Mouse (Mus musculus) liver, embryonic 16.5 days (tissue): ENCODE measurements around the gene Ppm1j. TPM values are rescaled to one million over a fixed set of nuclear protein-coding genes. Genes with fewer than 3 reads are reported as not detected.

Source experiments
- ATAC-seq: fragments of 200-750 bp; cut with Nextera tagmentation; 2 replicates; pipeline ENCODE4 v1.8.0; 2017; ENCODE audit warnings: low read depth, mild to moderate bottlenecking, moderate number of reproducible peaks, moderate library complexity
- H3K27ac ChIP-seq: fragments of 300-500 bp; sonication (generic); 2 replicates; pipeline ENCODE4 v1.5.1; 2014; ENCODE audit warnings: mild to moderate bottlenecking, low read length
- H3K27me3 ChIP-seq: fragments of 300-500 bp; sonication (generic); 2 replicates; pipeline ENCODE4 v1.6.1; 2014; ENCODE audit warnings: low read depth, low read length, mixed read lengths; ENCODE audit not compliant: control insufficient read depth, insufficient read depth
- H3K36me3 ChIP-seq: fragments of 300-500 bp; sonication (generic); 2 replicates; pipeline ENCODE4 v1.6.1; 2014; ENCODE audit warnings: mild to moderate bottlenecking; ENCODE audit not compliant: control insufficient read depth, insufficient read depth
- H3K4me1 ChIP-seq: fragments of 300-500 bp; sonication (generic); 2 replicates; pipeline ENCODE4 v1.6.1; 2014; ENCODE audit warnings: low read depth, low read length, mixed read lengths; ENCODE audit not compliant: control insufficient read depth
- H3K4me2 ChIP-seq: fragments of 300-500 bp; sonication (generic); 2 replicates; pipeline ENCODE4 v1.6.1; 2014; ENCODE audit warnings: low read depth, low read length, mixed read lengths
- H3K4me3 ChIP-seq: fragments of 300-500 bp; sonication (generic); 2 replicates; pipeline ENCODE4 v1.5.1; 2014; ENCODE audit warnings: low read depth, mild to moderate bottlenecking, low read length
- H3K9ac ChIP-seq: fragments of 300-500 bp; sonication (generic); 2 replicates; pipeline ENCODE4 v1.6.1; 2014; ENCODE audit warnings: low read depth, low read length
- H3K9me3 ChIP-seq: fragments of 300-500 bp; sonication (generic); replicated peaks from 2 replicates; pipeline ENCODE4 v1.6.1; 2016; ENCODE audit warnings: low read length; ENCODE audit not compliant: control insufficient read depth
- WGBS: fragments of 180-500 bp; shearing (Covaris S2); extraction: QIAGEN DNeasy Blood & Tissue Kit; methylation state at CpG from one replicate; pipeline ENCODE4 v1.1.7; 2014; ENCODE audit not compliant: insufficient replicate concordance; 5-methylcytosine and 5-hydroxymethylcytosine counted together
- polyA plus RNA-seq: library from polyadenylated mRNA; unstranded; fragments of >200 nt; fragmentation: Nextera tagmentation; extraction: Ambion mirVana; gene quantifications from 2 replicates; pipeline ENCODE4 v1.2.1, GENCODE M21; 2015

Gene Ppm1j
- polyA plus RNA-seq, 1 experiment from 2014 or later, result 0.27 TPM

DNA sequence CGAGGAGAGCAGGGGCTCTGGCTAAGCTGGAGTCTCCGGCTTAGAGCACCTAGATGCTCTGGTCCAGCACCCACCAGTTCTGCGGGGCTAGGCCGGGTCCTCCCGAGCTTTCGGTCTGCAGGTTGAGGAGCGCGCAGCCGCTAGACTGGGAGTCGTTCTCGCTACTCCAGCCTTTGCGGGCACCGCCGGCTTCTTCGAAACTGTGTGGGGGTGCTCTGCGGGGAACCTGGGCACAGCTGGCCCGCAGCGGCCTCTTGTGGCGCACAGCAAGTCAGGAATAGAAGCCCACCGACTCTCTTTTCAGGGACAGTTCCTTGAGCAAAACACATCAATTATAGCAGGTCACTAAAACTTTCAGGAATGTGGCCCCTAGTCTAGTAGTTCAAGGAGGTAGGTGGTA lies 3.5 kb upstream of the Ppm1j start:
- Histone ChIP-seq H3K4me3 (no peak overlapping the region; the same call in 1 of the 2 replicates), H3K9me3 (no peaks in the 10 kb centered on the region), H3K4me2 (0 out of 2 replicates have a peak overlapping the region, but pooled peaks have one; percentile 3), H3K9ac (no peak overlapping the region), H3K27me3 (peaks cover 66% of the 10 kb centered on the region), H3K27ac (no peak overlapping the region), H3K4me1 (peaks cover 16% of the 10 kb centered on the region), H3K36me3 (no peaks in the 10 kb centered on the region)
- WGBS, result 1% methylated on average over 20 of the region's 20 CpGs
- ATAC-seq, result no peak

- peaks cover 16% of the 10 kb centered on the region for H3K4me1 ChIP-seq
- ATAC-seq, result no peak
- no peak overlapping the region for H3K27ac ChIP-seq
- no peaks in the 10 kb centered on the region for H3K36me3 ChIP-seq
- WGBS, result 1% methylated on average over 7 of the region's 7 CpGs
- H3K27me3 ChIP-seq, result peaks cover 87% of the 10 kb centered on the region
- no peaks in the 10 kb centered on the region for H3K9me3 ChIP-seq
- H3K4me3 ChIP-seq, result no peak overlapping the region
- no peak overlapping the region for H3K4me2 ChIP-seq
- no peak overlapping the region for H3K9ac ChIP-seq
Observed at GRCm38 (mm10) chr3:104779949-104780348, 907 bp upstream of the Ppm1j start.

- Histone ChIP-seq H3K4me1 (peaks cover 16% of the 10 kb centered on the region), H3K9ac (peak within 1 kb of the TSS; percentile 18; the same call in 1 of the 2 replicates), H3K27me3 (peaks cover 85% of the 10 kb centered on the region), H3K4me2 (peak within 1 kb of the TSS; percentile 72), H3K36me3 (no peaks in the 10 kb centered on the region), H3K27ac (no peak within 1 kb of the TSS), H3K4me3 (peak within 1 kb of the TSS; percentile 55), H3K9me3 (no peaks in the 10 kb centered on the region)
- 0 out of 2 replicates have a peak, but pooled peaks have one; percentile 2 for ATAC-seq
- WGBS, result 0% methylated on average over 26 of the region's 26 CpGs
Observed at GRCm38 (mm10) chr3:104781471-104781903, 631 bp downstream of the Ppm1j start, which contains the start of gene Fam19a3. Gene Fam19a3 (minus strand): TSS chr3:104781840.

DNA sequence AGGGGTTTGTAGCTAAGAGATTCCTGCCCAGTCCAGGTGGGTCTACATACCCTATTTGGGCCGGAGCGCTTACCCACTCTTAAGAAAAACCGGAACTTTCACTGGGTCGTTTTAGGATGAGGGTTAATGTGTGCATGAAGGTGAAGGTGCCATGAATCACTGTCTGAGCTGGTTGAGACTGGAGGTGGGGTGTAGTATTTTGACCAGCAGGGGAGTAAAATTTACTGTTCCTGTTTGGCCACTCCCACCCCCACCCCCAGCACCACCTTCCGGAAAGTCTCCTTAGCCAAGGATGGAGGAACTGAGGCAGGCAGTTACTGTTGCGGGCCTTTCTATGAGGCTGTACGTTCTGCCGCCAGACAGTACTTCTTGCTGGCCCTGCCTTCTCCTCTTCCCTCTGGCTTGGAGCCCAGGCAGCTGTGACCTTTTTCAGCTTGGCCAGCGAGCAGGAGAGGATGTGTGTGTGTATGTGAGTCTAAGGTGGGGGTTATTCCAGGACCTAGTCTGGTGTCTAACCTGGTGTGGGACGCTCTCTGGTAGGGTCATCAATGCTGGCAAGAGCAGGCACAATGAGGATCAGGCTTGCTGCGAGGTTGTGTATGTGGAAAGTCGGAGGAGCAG lies 1.3 kb downstream of the Ppm1j start:
- WGBS, result 19% methylated on average over 12 of the region's 12 CpGs
- H3K4me1 ChIP-seq, result peaks cover 16% of the 10 kb centered on the region
- H3K9me3 ChIP-seq, result no peaks in the 10 kb centered on the region
- H3K27me3 ChIP-seq, result peaks cover 79% of the 10 kb centered on the region
- peak overlapping the region; percentile 72 for H3K4me2 ChIP-seq
- H3K4me3 ChIP-seq, result peak overlapping the region; percentile 55; the same call in 1 of the 2 replicates
- ATAC-seq, result no peak
- no peak overlapping the region for H3K9ac ChIP-seq
- H3K36me3 ChIP-seq, result no peaks in the 10 kb centered on the region
- H3K27ac ChIP-seq, result no peak overlapping the region

GRCm38 (mm10) chr3:104783971-104784500 lies 3.2 kb downstream of the Ppm1j start:
- peaks cover 16% of the 10 kb centered on the region for H3K4me1 ChIP-seq
- H3K27ac ChIP-seq, result no peak overlapping the region
- H3K4me3 ChIP-seq, result no peak overlapping the region
- no peaks in the 10 kb centered on the region for H3K9me3 ChIP-seq
- ATAC-seq, result no peak
- no peak overlapping the region for H3K4me2 ChIP-seq
- no peak overlapping the region for H3K9ac ChIP-seq
- H3K27me3 ChIP-seq, result peaks cover 74% of the 10 kb centered on the region
- WGBS, result 22% methylated on average over 13 of the region's 14 CpGs
- H3K36me3 ChIP-seq, result no peaks in the 10 kb centered on the region

DNA sequence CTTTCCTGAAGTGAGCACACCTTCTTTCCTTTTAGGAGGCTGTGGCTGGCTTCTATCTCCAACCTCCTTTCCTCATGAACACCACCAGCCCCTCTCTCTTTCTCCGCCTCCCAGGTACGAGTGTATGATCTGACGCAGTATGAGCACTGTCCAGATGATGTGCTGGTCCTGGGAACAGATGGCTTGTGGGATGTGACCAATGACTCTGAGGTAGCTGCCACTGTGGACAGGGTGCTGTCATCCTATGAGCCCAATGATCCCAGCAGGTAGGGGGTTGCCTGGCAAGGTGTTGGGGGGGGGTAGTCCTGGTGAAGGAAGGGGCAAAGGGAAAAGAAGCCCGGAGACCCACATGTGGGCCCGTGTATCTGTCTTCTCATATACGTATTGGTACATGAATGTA lies 4.4 kb downstream of the Ppm1j start:
- ATAC-seq, result no peak
- H3K9me3 ChIP-seq, result no peaks in the 10 kb centered on the region
- no peak overlapping the region for H3K4me2 ChIP-seq
- no peak overlapping the region for H3K4me3 ChIP-seq
- no peak overlapping the region for H3K9ac ChIP-seq
- peaks cover 16% of the 10 kb centered on the region for H3K4me1 ChIP-seq
- peaks cover 69% of the 10 kb centered on the region for H3K27me3 ChIP-seq
- H3K27ac ChIP-seq, result no peak overlapping the region
- no peaks in the 10 kb centered on the region for H3K36me3 ChIP-seq
- 66% methylated on average over 6 of the region's 6 CpGs for WGBS

DNA sequence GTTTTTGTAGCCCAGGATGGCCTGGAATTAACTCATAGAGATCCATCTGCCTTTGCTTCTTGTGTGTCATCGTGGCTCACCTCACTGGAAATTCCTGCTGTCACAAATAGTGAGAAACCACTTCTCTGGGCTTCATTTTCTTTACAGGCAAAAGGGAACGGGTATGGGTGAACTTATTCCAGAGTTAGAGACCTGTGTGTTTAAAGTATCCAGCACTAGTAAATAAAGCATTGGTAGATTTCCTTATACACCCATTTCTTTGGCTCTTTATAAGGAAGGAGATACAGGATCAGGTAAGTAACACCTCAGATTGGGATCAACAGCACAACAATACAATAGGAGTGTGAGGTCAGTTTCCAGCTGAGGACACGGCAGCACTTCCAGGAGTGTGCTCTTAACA lies 7.2 kb downstream of the Ppm1j start, which contains the start of gene Rhoc:
Gene Rhoc, plus strand, starts transcription at position 301 of the 400 bp plus-strand sequence.
- H3K9ac ChIP-seq, result peak within 1 kb of the TSS; percentile 52
- peak within 1 kb of the TSS; percentile 57 for H3K4me2 ChIP-seq
- no peaks in the 10 kb centered on the region for H3K36me3 ChIP-seq
- no peaks in the 10 kb centered on the region for H3K9me3 ChIP-seq
- H3K4me1 ChIP-seq, result peaks cover 6% of the 10 kb centered on the region
- ATAC-seq, result no peak
- H3K27me3 ChIP-seq, result peaks cover 41% of the 10 kb centered on the region
- H3K27ac ChIP-seq, result no peak within 1 kb of the TSS
- WGBS, result 40% methylated on average over 3 of the region's 3 CpGs
- H3K4me3 ChIP-seq, result peak within 1 kb of the TSS; percentile 57

DNA sequence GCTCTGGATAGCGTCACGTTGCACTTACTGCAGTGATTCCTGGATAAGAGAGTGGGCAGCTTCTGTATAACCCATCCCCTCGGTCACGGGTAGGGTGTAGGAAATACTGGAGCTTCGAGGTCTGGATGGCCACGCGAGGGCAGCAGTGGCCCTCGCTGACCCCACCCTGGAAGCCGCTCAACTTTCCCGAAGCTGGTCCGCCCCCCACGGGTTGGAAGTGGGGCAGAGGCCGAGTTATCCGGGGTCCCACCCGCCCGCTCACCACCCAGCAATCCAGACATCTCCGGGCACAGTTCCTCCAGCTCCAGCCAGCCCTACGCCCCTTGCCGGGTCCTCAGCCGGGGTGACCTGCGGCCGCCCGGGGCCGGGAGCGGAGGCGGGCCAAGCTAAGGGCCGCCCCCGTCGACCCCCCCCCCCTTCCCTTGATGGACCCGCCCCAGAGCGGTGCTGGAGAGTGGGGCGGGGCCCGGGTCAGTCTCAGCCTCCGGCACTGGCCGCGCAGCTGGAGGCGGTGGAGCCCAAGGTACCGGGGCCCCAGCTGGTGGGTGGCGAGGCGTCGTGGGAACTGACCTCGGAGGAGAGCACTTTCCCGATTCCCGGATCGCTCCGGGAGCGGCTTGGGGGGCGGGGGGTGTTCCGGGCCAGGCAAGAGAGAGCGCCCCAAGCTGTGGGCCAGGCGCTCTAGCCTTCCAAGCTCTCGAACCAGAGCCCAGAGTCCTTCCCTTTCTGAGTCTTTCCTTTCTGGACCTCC lies 7.9 kb downstream of the Ppm1j start:
- Histone ChIP-seq H3K9me3 (no peaks in the 10 kb centered on the region), H3K4me2 (peak overlapping the region; percentile 57), H3K9ac (peak overlapping the region; percentile 52), H3K27me3 (peaks cover 34% of the 10 kb centered on the region), H3K4me1 (peaks cover 10% of the 10 kb centered on the region), H3K36me3 (no peaks in the 10 kb centered on the region), H3K4me3 (peak overlapping the region; percentile 57), H3K27ac (no peak overlapping the region)
- WGBS, result 1% methylated on average over 49 of the region's 52 CpGs
- ATAC-seq, result peak; percentile 86

DNA sequence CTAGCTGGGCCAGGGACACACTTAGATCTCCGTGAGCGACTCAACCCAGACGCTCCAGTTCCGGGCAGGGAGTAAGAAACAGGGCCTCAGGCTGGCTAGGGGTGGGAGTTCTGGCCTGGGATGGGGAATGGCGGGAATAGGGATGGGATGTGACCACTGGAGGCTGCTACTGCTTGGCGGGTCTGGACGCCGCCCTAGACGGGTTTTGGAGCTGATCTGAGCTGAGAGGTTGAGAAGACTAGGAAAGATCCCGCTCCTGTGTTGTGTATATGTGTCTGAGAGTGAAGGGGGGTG lies 8.4 kb downstream of the Ppm1j start:
- ATAC-seq, result 0 out of 2 replicates have a peak, but pooled peaks have one; percentile 2
- Histone ChIP-seq H3K27me3 (peaks cover 29% of the 10 kb centered on the region), H3K4me1 (peaks cover 15% of the 10 kb centered on the region), H3K9ac (peak overlapping the region; percentile 52), H3K9me3 (no peaks in the 10 kb centered on the region), H3K27ac (no peak overlapping the region), H3K4me3 (peak overlapping the region; percentile 57), H3K4me2 (peak overlapping the region; percentile 57), H3K36me3 (no peaks in the 10 kb centered on the region)
- WGBS, result 20% methylated on average over 10 of the region's 10 CpGs
